Mouse (Mus musculus): ENCODE measurements around the gene Mrgpra6. TPM values are rescaled to one million over a fixed set of nuclear protein-coding genes. Genes with fewer than 3 reads are reported as not detected.

Mrgpra6 gene
- total RNA-seq (2021), result not detected

DNA sequence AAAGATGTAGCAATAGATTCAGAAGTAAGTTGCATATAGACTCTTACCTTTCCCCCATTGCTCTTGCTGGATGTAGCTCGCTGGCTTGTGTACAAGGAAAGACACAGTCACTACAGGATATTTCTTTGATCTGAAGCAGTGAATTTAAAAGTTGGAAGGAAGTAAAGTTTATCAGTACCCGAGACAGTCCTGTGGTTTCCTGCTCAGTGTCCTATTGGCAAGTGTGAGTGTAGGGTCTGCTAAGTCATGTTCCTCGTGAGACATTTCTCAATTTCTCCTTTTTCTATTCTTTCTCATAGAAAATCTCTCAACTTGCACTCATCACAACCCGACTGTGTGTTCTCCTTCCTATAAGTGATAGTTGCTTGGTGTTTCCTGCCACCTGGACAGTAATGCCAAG is at the start of gene Mrgpra6:
TSS of gene Mrgpra6 (minus strand) at position 91 of the 400 bp plus-strand sequence.
- DNase-seq, result no peak

DNA sequence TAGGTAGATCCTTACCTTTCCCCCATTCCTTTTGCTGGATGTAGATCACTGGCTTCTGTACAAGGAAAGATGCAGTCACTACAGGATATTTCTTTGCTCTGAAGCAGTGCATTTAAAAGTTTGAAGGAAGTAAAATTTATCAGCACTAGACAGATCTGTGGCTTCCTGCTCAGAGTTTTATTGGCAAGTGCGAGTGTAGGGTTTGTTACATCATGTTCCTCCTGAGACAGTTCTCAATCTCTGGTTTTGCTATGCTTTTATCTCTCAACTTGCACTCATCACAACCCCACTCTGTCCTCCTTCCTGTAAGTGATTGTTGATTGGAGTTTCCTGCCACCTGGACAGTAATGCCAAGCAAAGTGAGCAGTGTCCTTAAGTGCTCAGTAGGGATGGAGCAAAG is 48.0 kb upstream of the Mrgpra6 start, which contains the start of gene Mrgpra9:
TSS of gene Mrgpra9 (minus strand) at position 79 of the 400 bp plus-strand sequence.
- DNase-seq, result no peak

DNA sequence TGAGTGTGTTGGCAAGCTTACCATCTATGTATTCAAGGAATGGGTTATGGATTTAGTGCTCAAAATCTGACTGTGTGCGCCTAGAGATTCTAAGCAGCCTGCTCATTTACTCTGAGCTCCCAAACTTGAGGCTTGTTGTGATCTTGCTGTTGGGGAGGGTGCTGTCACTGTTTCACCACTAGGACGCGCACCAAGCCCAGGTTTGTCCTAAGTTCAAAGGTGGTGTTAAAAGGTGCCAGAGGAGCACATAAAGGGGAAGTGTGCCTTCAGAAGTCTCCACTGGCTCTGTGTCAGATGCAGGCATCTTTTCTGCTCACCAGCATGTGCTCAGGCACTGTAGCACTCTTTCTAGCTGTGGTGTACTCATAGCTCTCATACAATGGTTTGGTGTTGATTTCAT is 39.9 kb upstream of the Mrgpra6 start:
- DNase-seq, result no peak

DNA sequence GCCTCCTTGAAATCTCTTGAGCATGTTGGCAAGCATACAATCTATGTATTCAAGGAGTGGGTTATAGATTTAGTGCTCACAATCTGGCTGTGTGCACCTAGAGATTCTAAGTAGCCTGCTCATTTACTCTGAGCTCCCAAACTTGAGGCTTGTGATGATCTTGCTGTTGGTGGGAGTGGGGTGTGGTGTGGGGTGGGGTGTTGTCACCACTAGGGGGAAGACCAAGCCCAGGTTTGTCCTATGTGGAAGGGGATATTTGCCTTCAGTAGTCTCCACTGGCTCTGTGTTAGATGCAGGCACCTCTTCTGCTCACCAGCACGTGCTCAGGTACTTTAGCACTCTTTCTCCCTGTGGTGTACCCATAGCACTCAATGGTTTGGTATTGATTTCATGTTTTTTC is 9.4 kb downstream of the Mrgpra6 start:
- no peak for DNase-seq

DNA sequence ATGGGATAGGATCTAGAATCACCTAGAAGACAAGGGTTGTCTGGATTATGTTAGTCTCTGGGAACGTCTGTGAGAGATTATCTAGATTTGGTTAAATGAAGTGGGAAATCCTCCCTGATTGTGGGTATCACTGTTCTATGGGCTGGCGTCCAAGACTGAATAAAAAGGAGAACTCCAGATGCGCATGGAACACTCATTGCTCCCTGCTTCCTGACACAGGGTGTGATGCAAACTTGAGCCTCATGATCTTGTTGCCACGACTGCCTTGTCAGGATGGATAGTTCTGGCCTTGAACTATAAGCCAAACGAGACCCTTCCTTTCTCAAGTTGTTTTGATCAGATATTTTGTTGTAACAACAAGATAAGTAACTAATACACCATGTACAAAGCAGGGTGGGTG is 33.9 kb downstream of the Mrgpra6 start:
- DNase-seq, result no peak

DNA sequence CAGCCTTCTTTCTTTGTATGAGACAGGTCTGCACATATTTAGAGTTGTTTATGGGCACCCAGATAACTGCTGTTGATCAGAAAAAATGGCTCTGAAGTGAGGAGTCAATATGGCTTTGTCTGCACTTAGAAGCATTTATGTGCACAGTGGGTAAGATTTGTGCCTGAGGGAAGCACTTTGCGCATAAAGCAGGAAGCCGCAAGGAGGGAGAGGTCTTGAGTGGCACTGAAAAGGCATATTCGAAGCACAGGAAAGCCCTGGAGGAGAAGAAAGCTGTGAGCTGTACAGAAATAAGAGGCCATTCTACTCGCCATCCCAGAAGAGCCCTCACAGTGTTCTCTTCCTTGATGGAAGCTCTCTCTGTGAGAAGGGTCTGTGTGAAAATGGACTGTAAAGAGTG is 39.7 kb downstream of the Mrgpra6 start:
- DNase-seq, result no peak

DNA sequence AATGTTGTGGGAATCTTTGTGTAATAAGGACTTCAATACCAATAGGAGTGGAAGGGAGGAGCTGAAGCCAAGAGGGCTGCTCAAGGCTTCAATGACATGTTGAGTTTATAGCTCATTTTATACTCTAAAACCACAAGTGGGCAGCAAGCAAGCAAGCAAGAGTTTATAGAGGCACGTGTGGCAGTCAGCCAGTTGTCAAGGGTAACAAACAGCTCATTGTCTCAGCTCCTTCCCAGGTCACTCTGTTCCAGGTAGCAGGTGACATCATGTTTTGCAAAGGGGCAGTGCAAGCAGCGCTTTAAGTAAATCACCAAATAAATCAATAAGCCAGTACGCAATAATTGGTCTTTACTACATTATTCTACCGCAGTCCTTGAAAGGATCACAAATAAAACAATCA is 41.5 kb downstream of the Mrgpra6 start:
- no peak for DNase-seq

DNA sequence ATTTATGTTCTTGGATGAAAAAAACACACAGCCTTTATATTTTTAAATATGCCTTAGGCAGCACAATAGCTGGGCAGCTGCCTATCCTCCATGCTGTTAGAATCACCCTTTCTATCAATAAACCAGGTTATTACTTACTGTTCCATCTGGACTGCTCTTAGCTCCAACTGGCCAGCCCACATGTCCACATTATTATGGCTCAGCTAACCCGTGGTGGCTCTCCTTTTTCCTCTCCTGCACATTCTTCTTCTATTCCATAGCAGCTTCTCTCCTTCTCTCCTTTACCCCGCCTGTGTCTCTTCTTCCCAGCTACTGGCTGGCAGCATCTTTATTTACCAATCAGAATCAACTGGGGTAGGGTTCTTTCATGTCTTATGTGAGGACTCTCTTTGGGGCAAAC is 46.3 kb downstream of the Mrgpra6 start:
- DNase-seq, result no peak

DNA sequence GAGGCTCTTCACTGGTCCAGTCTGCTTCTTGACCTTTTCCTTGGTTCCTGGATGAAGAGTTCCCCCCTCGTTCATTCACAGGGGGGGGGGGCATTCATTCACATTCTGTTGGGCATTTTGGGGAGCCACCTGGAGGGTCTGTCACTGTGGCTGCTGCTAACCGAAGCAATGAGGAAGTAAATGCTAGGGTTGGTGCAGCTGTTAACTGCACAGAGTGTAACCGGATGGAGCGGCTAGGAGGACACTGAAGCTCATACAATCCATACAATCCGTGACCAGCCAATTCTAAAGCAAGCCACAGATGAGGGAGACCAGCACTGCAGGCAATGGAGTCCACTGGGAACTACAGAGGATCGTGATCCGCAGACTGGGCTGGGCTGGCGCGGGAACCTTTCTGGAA is 47.0 kb downstream of the Mrgpra6 start:
- no peak for DNase-seq

DNA sequence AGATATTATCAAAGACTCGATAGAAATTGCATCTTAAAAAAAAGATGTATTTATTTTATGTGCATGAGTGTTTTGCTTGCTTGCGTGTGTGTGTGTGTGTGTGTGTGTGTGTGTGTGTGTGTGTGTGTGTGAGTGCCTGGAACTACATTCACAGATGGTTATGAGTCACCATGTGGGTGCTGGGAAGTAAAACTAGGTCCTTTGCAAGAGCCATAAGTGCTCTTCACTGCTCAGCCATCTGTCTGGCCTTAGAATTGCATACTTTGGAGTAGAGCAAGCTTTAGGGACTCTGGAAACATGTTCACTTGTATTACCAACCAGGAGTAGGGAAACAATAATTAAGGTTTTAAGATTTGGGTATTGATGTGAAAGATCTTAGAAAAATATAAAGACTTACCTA is 48.9 kb downstream of the Mrgpra6 start:
- DNase-seq, result no peak

DNA sequence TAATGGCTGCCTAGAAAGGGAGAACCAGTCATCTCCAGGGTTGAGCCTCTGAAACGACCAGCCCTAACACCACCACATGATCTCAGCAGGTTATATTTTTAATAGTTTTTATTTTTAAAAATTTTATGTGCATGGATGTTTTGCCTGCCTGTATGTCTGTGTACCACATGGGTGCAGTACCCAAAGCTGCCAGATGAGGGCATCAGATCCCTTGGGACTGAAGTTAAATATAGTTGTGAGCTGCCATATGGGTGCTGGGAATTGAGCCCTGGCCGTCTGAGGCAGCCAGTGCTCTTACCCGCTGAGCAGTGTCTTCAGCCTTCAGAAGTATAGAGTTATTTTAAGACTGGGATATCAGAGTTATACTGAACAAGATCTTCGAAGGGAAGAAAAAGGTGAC is 49.3 kb downstream of the Mrgpra6 start:
- no peak for DNase-seq

DNA sequence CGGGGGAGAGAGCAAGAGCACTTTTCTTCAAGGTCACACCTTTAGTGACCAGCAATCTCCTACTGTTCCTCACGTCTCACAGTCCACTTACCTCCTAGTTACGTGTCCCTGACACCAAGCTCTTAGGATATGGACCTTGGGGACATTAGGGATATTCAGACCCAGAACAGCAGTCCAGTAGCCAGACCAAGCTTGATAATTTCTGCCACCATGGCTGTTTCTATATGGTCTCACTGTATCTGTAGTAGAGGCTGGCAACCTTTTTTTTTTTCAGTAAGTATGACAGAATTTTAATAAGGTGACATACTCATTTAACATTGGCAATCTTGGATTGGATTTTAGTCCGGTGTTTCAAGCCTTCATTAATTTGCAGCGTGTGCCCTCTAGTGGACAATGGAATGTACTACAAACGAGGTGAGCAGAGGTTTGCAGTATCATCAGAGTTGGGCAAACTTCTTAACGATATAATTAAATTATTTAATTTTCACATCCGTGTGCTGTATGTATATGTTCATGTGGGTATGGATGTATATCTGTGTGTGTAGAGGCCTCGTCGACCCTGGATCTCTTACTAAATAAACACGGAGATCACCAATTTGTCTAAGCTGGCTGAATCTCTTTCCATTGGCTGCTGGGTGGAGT is 54.2 kb downstream of the Mrgpra6 start:
- DNase-seq, result peak in 1 of 2 experiments; percentile 36

DNA sequence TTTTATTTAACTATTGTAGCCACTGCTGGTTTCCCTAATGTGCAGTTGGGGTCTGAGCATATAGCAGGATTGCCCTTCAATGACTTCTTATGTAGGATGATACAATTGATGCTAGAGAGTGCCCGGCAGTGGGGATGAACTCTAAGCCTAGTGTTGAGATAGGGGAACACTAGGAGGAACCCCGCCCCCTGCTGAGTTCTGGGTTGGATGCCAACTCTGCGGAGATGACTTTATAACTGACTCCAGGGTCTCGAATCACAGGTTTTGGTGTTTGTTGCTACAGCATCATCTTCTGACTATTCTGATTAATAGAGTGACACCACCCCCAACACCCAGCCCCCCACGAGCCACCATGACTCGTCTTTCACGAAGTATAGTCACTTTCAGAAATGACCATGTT is 56.4 kb downstream of the Mrgpra6 start:
- DNase-seq, result no peak

DNA sequence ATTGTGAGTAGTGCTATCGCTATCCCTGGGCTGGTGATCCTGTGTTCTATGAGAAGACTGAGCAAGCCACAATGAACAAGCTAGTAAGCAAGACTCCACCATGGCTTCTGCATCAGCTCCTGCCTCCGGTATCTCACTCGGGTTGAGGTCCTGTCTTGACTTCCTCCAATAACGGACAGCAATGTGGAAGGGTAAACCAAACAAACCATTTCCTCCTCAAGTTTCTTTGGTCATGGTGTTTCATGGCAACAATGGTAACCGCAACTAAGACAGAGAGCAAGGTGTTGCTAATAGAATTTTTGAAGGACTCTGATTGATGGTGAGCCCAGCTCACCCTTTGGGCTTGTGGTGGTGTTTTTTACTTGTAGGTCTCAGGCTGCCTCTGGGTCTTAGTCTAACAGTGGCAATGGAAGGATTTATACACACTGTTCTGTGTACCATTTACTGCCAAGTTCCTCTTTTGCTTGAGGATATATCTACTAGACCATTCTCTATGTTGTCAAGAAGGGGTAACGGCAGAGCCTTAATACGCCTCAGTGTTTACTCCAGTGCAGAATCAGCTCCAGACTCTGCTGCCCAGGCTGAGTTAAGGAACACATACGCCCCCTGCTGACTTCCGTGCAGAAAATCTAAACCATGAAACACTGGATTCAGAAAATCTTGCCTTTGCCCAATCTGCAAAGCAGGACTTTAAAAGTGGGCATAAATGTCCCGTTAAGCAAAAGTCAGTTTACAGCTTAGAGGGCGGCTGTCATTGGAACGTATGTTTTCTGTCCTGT is 58.5 kb downstream of the Mrgpra6 start:
- DNase-seq, result peak; percentile 36 to 59

DNA sequence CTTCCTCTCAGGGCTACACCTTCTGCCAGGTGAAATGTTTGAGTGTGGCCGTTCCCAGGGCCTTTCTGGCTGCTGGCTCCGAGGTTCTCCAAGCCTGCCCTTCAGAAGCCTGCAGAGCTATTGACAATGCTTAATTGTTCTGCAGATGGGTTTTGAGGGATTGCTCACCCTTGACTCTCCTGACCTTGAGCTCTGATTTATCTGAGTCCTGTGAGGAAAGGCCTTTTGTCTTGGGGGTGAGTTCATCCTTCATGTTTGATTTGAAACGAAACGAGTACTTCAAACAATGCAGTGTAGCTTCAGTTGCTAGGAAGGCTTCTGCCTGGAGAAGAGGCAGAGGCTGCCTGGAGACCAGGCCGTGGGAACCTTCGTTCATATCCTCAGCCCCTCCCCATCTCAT is 60.4 kb downstream of the Mrgpra6 start:
- DNase-seq, result no peak

DNA sequence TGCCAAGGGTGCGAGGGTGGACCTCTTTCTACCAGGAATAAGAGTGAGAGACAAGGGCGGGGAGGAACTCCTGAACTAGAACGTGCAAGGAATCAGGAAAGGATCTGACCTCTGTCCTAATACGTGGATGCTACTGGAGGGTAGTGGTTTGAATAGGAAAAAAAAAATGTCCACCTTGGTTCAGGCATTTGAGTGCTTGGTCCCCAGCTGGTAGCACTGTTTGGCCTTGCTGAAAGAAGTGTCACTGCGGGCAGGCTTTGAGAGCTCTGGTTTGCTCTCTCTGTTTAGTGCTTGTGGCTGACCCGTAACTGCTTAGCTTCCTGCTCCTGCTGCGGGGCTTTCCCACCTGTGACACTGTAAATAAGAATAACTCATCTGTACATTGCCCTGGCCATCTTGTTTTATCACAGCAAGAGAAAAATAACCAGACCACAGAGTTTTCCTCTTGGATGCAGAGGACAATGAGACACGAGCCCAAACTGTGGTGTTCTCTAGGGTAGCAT is 64.8 kb downstream of the Mrgpra6 start:
- DNase-seq, result no peak

Other genes starting within 250 kb of the Mrgpra6 start
- gene Uevld, start 246.4 kb downstream of the Mrgpra6 start, total RNA-seq (2021), result 10 to 100 TPM; 15.5 to 18.3 TPM
- gene Gm9999, start 221.3 kb downstream of the Mrgpra6 start, total RNA-seq (2021), result not detected
- 10 to 100 TPM; 16.3 to 16.5 TPM for gene Spty2d1, start 196.5 kb downstream of the Mrgpra6 start, total RNA-seq (2021)
- 10 to 100 TPM; 11.9 to 12.5 TPM for gene Tmem86a, start 154.3 kb downstream of the Mrgpra6 start, total RNA-seq (2021)
- gene Ptpn5, start 71.2 kb downstream of the Mrgpra6 start, total RNA-seq (2021), result 10 to 100 TPM; 92.7 to 95.8 TPM
- gene Mrgpra9, start 47.9 kb upstream of the Mrgpra6 start, total RNA-seq (2021), result not detected
- gene Mrgpra1, start 149.3 kb upstream of the Mrgpra6 start, total RNA-seq (2021), result not detected
- not detected for gene Mrgpra2a, start 247.2 kb upstream of the Mrgpra6 start, total RNA-seq (2021)